Mouse (Mus musculus): ENCODE measurements around the gene Acvr1b. TPM values are rescaled to one million over a fixed set of nuclear protein-coding genes. Genes with fewer than 3 reads are reported as not detected.
A peak's percentile ranks its signal among the peaks of the same experiment; 100 is the strongest.

The Acvr1b gene
- total and polyA plus RNA-seq, 2 experiments from 2014 or later: 17.4 to 80.4 TPM

DNA sequence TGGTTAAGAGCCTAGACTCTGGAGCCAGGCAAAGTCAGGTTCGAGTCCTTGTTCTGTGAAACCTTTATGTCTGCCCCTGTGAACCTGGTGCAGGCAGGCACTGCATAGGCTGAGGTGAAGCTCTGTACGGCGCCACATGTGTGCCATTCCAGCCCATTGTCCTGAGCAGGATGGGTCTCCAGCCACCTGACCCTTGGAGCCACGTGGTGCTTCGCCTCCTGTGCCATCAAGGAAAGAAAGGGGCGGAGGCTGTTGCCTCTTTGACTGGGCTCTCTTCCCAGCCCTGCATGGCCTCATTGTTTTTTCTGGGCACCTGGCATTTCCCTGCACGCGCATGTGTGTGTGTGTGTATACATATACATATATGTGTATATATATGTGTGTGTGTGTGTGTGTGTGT, 66.0 kb downstream of the Acvr1b start:
- Histone ChIP-seq H3K4me1 (ENCODE audit: insufficient read depth) (no peaks in the 10 kb centered on the region), H3K4me3 (ENCODE audit: low read depth, low read length) (no peak overlapping the region), H3K9ac (no peak overlapping the region), H3K9me3 (ENCODE audit: low read length) (no peaks in the 10 kb centered on the region), H3K36me3 (ENCODE audit: insufficient read depth) (no peaks in the 10 kb centered on the region), H3K4me2 (ENCODE audit: low read depth) (no peak overlapping the region), H3K27ac (ENCODE audit: low read depth, low read length) (no peak overlapping the region), H3K27me3 (ENCODE audit: insufficient read depth, low read length) (no peaks in the 10 kb centered on the region; the same call in 1 of the 2 replicates)
- ATAC-seq: no peak
- TF ChIP-seq CTCF (IDR thresholded peaks at IDR 0.05; ENCODE audit: low read depth): no peak
- WGBS: 63% methylated on average over 8 of the region's 8 CpGs
- DNase-seq: no peak

- Histone ChIP-seq H3K4me1 (ENCODE audit: insufficient read depth) (peaks cover 2% of the 10 kb centered on the region; the same call in 1 of the 2 replicates), H3K9ac (peak overlapping the region; percentile 41; the same call in 1 of the 2 replicates), H3K9me3 (ENCODE audit: low read length) (no peaks in the 10 kb centered on the region), H3K27ac (ENCODE audit: low read depth, low read length) (no peak overlapping the region), H3K27me3 (ENCODE audit: insufficient read depth, low read length) (no peaks in the 10 kb centered on the region; the same call in 1 of the 2 replicates), H3K4me3 (ENCODE audit: low read depth, low read length) (peak overlapping the region; percentile 27), H3K36me3 (ENCODE audit: insufficient read depth) (no peaks in the 10 kb centered on the region), H3K4me2 (ENCODE audit: low read depth) (peak overlapping the region; percentile 56)
- TF ChIP-seq CTCF (IDR thresholded peaks at IDR 0.05; ENCODE audit: low read depth): peak; percentile 94
- peak; percentile 90 for ATAC-seq
- DNase-seq: peak; percentile 93
- 7% methylated on average over 10 of the region's 10 CpGs for WGBS
These were observed 66.9 kb downstream of the Acvr1b start for GRCm38 (mm10) chr15:101240799-101241204.

- no peak for TF ChIP-seq CTCF (IDR thresholded peaks at IDR 0.05; ENCODE audit: low read depth)
- Histone ChIP-seq H3K4me2 (ENCODE audit: low read depth) (peak overlapping the region; percentile 56), H3K9ac (peak overlapping the region; percentile 41; the same call in 1 of the 2 replicates), H3K4me1 (ENCODE audit: insufficient read depth) (peaks cover 4% of the 10 kb centered on the region; the same call in 1 of the 2 replicates), H3K36me3 (ENCODE audit: insufficient read depth) (no peaks in the 10 kb centered on the region), H3K9me3 (ENCODE audit: low read length) (no peaks in the 10 kb centered on the region), H3K27ac (ENCODE audit: low read depth, low read length) (no peak overlapping the region), H3K27me3 (ENCODE audit: insufficient read depth, low read length) (no peaks in the 10 kb centered on the region; the same call in 1 of the 2 replicates), H3K4me3 (ENCODE audit: low read depth, low read length) (peak overlapping the region; percentile 27; the same call in 1 of the 2 replicates)
- DNase-seq: no peak
- no peak for ATAC-seq
- 56% methylated on average over 9 of the region's 9 CpGs for WGBS
These were observed 67.4 kb downstream of the Acvr1b start for GRCm38 (mm10) chr15:101241236-101241635.

GRCm38 (mm10) chr15:101241853-101242252, 68.0 kb downstream of the Acvr1b start:
- no peak for TF ChIP-seq CTCF (IDR thresholded peaks at IDR 0.05; ENCODE audit: low read depth)
- Histone ChIP-seq H3K4me3 (ENCODE audit: low read depth, low read length) (no peak overlapping the region), H3K9me3 (ENCODE audit: low read length) (no peaks in the 10 kb centered on the region), H3K27ac (ENCODE audit: low read depth, low read length) (no peak overlapping the region), H3K4me2 (ENCODE audit: low read depth) (no peak overlapping the region), H3K4me1 (ENCODE audit: insufficient read depth) (peaks cover 5% of the 10 kb centered on the region; the same call in 1 of the 2 replicates), H3K27me3 (ENCODE audit: insufficient read depth, low read length) (no peaks in the 10 kb centered on the region; the same call in 1 of the 2 replicates), H3K9ac (no peak overlapping the region), H3K36me3 (ENCODE audit: insufficient read depth) (no peaks in the 10 kb centered on the region)
- ATAC-seq: no peak
- no peak for DNase-seq
- 82% methylated on average over 9 of the region's 9 CpGs for WGBS

DNA sequence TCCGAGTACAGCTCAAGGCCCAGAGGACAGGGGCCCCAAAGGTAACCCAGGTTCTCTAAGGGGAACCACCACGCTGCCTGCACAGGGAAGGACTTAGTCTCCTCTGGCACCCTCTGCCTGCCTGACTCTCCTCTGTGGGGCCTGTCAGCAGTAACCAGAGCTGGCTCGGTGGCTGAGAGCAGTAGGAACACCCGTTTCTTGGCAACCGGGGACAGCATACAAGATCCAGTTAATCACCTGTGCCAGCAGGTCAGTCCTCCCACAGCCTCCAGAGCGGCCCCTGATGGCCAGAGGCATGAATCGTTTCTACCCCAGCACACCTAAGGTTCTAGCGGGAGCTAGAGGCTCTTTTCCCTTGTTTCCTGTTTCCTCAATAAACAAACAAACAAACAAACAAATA, 68.8 kb downstream of the Acvr1b start:
- Histone ChIP-seq H3K4me1 (ENCODE audit: insufficient read depth) (peaks cover 9% of the 10 kb centered on the region; the same call in 1 of the 2 replicates), H3K36me3 (ENCODE audit: insufficient read depth) (no peaks in the 10 kb centered on the region), H3K9me3 (ENCODE audit: low read length) (no peaks in the 10 kb centered on the region), H3K27me3 (ENCODE audit: insufficient read depth, low read length) (no peaks in the 10 kb centered on the region; the same call in 1 of the 2 replicates), H3K4me3 (ENCODE audit: low read depth, low read length) (no peak overlapping the region), H3K27ac (ENCODE audit: low read depth, low read length) (no peak overlapping the region), H3K4me2 (ENCODE audit: low read depth) (no peak overlapping the region), H3K9ac (no peak overlapping the region)
- ATAC-seq (no peak), DNase-seq (no peak)
- WGBS: 23% methylated on average over 8 of the region's 8 CpGs
- TF ChIP-seq CTCF (IDR thresholded peaks at IDR 0.05; ENCODE audit: low read depth): peak; percentile 29; the same call in 1 of the 2 replicates

DNA sequence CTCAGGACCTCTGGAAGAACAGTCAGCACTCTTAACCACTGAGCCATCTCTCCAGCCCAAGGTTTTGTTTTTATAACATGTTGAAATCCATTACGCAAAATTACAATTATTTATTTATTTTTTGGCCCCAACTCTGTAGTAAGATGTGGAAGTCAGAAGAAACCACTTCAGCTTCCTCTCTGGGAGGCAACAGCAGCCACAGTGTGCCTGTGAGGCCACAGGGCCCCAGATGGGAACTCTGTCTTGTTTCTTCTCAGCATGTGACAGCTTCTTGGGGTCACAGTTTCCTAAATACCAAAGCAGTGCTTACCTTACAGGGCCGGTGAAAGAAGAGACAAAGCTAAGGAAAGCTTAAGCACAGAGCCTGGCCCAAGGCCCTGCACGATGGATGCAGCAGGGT, 70.1 kb downstream of the Acvr1b start:
- Histone ChIP-seq H3K9me3 (ENCODE audit: low read length) (no peaks in the 10 kb centered on the region), H3K9ac (no peak overlapping the region)

DNA sequence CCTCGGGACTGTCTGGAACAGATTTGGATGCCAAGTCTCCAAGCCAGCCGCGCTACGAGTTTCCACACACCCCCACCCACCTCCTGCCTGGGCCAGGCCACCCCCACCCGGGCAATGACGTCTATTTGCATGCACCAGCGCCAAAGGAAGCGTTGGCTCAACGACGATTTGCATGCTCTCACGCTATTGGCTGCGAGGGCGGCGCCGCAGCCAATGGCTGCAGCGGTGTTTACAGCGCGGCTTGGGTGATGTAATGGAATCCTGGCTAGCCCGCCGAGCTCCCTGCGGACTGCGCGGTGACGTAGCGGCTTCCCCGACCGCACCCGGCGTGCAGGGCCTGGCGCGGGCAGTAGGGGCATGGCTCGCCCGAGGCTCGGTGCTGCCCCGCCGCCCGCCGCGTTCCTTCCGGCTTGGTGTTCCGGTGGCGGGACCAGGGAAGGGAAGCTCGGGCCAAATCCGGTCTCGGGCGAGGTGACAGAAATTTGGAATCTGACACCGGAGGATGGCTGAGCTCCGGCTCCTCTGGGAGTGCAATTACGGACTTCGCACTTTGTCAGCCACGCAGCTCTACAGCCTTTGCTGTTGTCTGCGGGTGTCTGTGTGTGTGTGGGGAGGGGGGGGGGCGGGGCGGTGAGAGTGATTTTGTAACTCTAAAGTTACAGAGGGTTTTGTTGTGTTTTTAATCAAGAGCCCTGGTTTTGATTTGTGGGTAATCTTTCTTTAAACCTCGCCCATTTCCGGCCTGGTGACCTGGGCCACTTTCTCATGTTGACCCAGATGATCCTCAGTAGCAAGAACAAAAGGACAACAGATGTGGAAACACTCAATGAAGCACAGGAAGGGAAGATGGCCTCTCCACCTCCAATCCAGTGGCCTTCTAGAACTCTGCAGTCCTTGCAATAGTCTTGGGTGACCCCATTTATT, 72.6 kb downstream of the Acvr1b start:
- H3K9ac ChIP-seq: peak overlapping the region; percentile 63
- H3K4me3 ChIP-seq (ENCODE audit: low read depth, low read length): peak overlapping the region; percentile 52
- TF ChIP-seq CTCF (IDR thresholded peaks at IDR 0.05; ENCODE audit: low read depth): peak; percentile 43
- no peaks in the 10 kb centered on the region for H3K27me3 ChIP-seq (ENCODE audit: insufficient read depth, low read length)
- H3K4me2 ChIP-seq (ENCODE audit: low read depth): peak overlapping the region; percentile 63
- peak; percentile 100 for ATAC-seq
- H3K4me1 ChIP-seq (ENCODE audit: insufficient read depth): peaks cover 9% of the 10 kb centered on the region; the same call in 1 of the 2 replicates
- no peaks in the 10 kb centered on the region for H3K9me3 ChIP-seq (ENCODE audit: low read length)
- H3K36me3 ChIP-seq (ENCODE audit: insufficient read depth): no peaks in the 10 kb centered on the region
- DNase-seq: peak; percentile 98
- H3K27ac ChIP-seq (ENCODE audit: low read depth, low read length): peak overlapping the region; percentile 74
- 2% methylated on average over 56 of the region's 56 CpGs for WGBS

More for the DNA sequence above, 70.1 kb downstream of the Acvr1b start:
- Histone ChIP-seq H3K36me3 (ENCODE audit: insufficient read depth) (no peaks in the 10 kb centered on the region), H3K4me3 (ENCODE audit: low read depth, low read length) (no peak overlapping the region), H3K4me2 (ENCODE audit: low read depth) (no peak overlapping the region), H3K27me3 (ENCODE audit: insufficient read depth, low read length) (no peaks in the 10 kb centered on the region; the same call in 1 of the 2 replicates), H3K4me1 (ENCODE audit: insufficient read depth) (peaks cover 9% of the 10 kb centered on the region; the same call in 1 of the 2 replicates), H3K27ac (ENCODE audit: low read depth, low read length) (no peak overlapping the region)
- ATAC-seq (no peak), DNase-seq (no peak)
- WGBS: 68% methylated on average over 3 of the region's 3 CpGs
- TF ChIP-seq CTCF (IDR thresholded peaks at IDR 0.05; ENCODE audit: low read depth): no peak

Measured in forebrain, postnatal 0 days (tissue).